Comparison of ENCODE assay signal across 13 mouse cellular contexts in genomic region chr10:3864196-3864540, GRCm38 (mm10).
DNase-seq lines count a peak whose midpoint lies in the region; ATAC-seq and TF ChIP-seq lines count a peak whose summit lies in the region.
"Had no signal": no experiment of that assay in that cellular context is flagged by ENCODE, and none has a peak within 500 bp of the region (broad histone marks: within the 10 kb centered on the region; RNA-seq: fewer than 3 reads in every experiment).

No protein-coding gene starts in this region.

- H3K4me1 ChIP-seq in intestine, embryonic 14.5 days (replicated peaks; ENCODE audit: control insufficient read depth, insufficient read depth, low read length): peaks cover 12% of the 10 kb centered on the region
- H3K4me1 ChIP-seq in intestine, postnatal 0 days (replicated peaks; ENCODE audit: control insufficient read depth, insufficient read depth, low read length): no peaks in the 10 kb centered on the region
- H3K4me1 ChIP-seq in embryonic facial prominence, embryonic 10.5 days: peaks cover 56% of the 10 kb centered on the region
- H3K4me1 ChIP-seq in hindbrain, embryonic 11.5 days (replicated peaks; ENCODE audit: control insufficient read depth, insufficient read depth, low read length): no peaks in the 10 kb centered on the region
- H3K4me1 ChIP-seq in midbrain, embryonic 14.5 days (ENCODE audit: control insufficient read depth, insufficient read depth, low read length): peaks cover 19% of the 10 kb centered on the region

- WGBS in intestine, embryonic 14.5 days: 37% methylated on average over 6 of the region's 6 CpGs
- WGBS in intestine, postnatal 0 days: 46% methylated on average over 6 of the region's 6 CpGs
- WGBS in embryonic facial prominence, embryonic 10.5 days: 28% methylated on average over 6 of the region's 6 CpGs
- 24% methylated on average over 6 of the region's 6 CpGs for WGBS in hindbrain, embryonic 11.5 days
- 7% methylated on average over 6 of the region's 6 CpGs for WGBS in midbrain, embryonic 14.5 days

- no peaks in the 10 kb centered on the region for H3K36me3 ChIP-seq in intestine, embryonic 14.5 days (ENCODE audit: control insufficient read depth, insufficient read depth, low read length)
- no peaks in the 10 kb centered on the region for H3K36me3 ChIP-seq in intestine, postnatal 0 days (ENCODE audit: control insufficient read depth, insufficient read depth)
- H3K36me3 ChIP-seq in embryonic facial prominence, embryonic 10.5 days (replicated peaks): no peaks in the 10 kb centered on the region
- no peaks in the 10 kb centered on the region for H3K36me3 ChIP-seq in hindbrain, embryonic 11.5 days (ENCODE audit: control insufficient read depth, insufficient read depth, low read length)
- H3K36me3 ChIP-seq in midbrain, embryonic 14.5 days (ENCODE audit: control insufficient read depth, insufficient read depth, low read length): no peaks in the 10 kb centered on the region

- no peak overlapping the region for H3K9ac ChIP-seq in intestine, embryonic 14.5 days (ENCODE audit: low read length)
- H3K9ac ChIP-seq in intestine, postnatal 0 days (ENCODE audit: low read depth, low read length): no peak overlapping the region
- peak overlapping the region; percentile 28; the same call in 1 of the 2 replicates for H3K9ac ChIP-seq in hindbrain, embryonic 11.5 days (ENCODE audit: low read depth, low read length)
- peak overlapping the region; percentile 36; the same call in 1 of the 2 replicates for H3K9ac ChIP-seq in midbrain, embryonic 14.5 days (replicated peaks; ENCODE audit: low read length)

- TF ChIP-seq CTCF in intestine, postnatal 0 days (IDR thresholded peaks at IDR 0.05; ENCODE audit: low read depth): no peak

- peak overlapping the region; percentile 30 for H3K4me2 ChIP-seq in intestine, embryonic 14.5 days (ENCODE audit: low read length)
- no peak overlapping the region; the same call in 1 of the 2 replicates for H3K4me2 ChIP-seq in intestine, postnatal 0 days (replicated peaks; ENCODE audit: low read depth)
- H3K4me2 ChIP-seq in hindbrain, embryonic 11.5 days (replicated peaks; ENCODE audit: low read depth, low read length): peak overlapping the region; percentile 39
- H3K4me2 ChIP-seq in midbrain, embryonic 14.5 days (ENCODE audit: low read length): peak overlapping the region; percentile 49

- DNase-seq in intestine, embryonic 14.5 days (ENCODE audit: low spot score): no peak
- DNase-seq in embryonic facial prominence, embryonic 10.5 days (ENCODE audit: low spot score): peak; percentile 53
- DNase-seq in hindbrain, embryonic 11.5 days (ENCODE audit: low spot score): peak; percentile 25
- DNase-seq in midbrain, embryonic 14.5 days: peak; percentile 75
- DNase-seq in frontal cortex, postnatal 14 days (ENCODE audit: low spot score in 2 of 2): no peak
- DNase-seq in gastrocnemius, postnatal 4 days (ENCODE audit: low spot score in 2 of 2): no peak
- DNase-seq: B cell, adult 2 months; heart, adult 11 months; kidney, adult 18-20 months; right cerebral cortex, adult 18-20 months had no signal

- H3K9me3 ChIP-seq in intestine, embryonic 14.5 days (ENCODE audit: control insufficient read depth, low read length): no peaks in the 10 kb centered on the region
- H3K9me3 ChIP-seq in intestine, postnatal 0 days (ENCODE audit: control insufficient read depth): 0 out of 2 replicates have a peak, but pooled peaks cover 3% of the 10 kb centered on the region
- H3K9me3 ChIP-seq in embryonic facial prominence, embryonic 10.5 days: no peaks in the 10 kb centered on the region
- no peaks in the 10 kb centered on the region for H3K9me3 ChIP-seq in hindbrain, embryonic 11.5 days (ENCODE audit: control insufficient read depth, low read length)
- H3K9me3 ChIP-seq in midbrain, embryonic 14.5 days (ENCODE audit: control insufficient read depth, low read length): no peaks in the 10 kb centered on the region

- H3K27ac ChIP-seq in intestine, embryonic 14.5 days (ENCODE audit: low read depth): 0 out of 2 replicates have a peak overlapping the region, but pooled peaks have one; percentile 71
- no peak overlapping the region for H3K27ac ChIP-seq in intestine, postnatal 0 days (ENCODE audit: low read depth, low read length)
- H3K27ac ChIP-seq in embryonic facial prominence, embryonic 10.5 days (replicated peaks): peak overlapping the region; percentile 78
- peak overlapping the region; percentile 76 for H3K27ac ChIP-seq in hindbrain, embryonic 11.5 days (ENCODE audit: low read depth, low read length)
- H3K27ac ChIP-seq in midbrain, embryonic 14.5 days (replicated peaks; ENCODE audit: low read depth, low read length): peak overlapping the region; percentile 61

- no peak overlapping the region for H3K4me3 ChIP-seq in intestine, embryonic 14.5 days (ENCODE audit: low read depth, low read length)
- no peak overlapping the region for H3K4me3 ChIP-seq in intestine, postnatal 0 days (ENCODE audit: low read depth, low read length)
- peak overlapping the region; percentile 46 for H3K4me3 ChIP-seq in embryonic facial prominence, embryonic 10.5 days
- H3K4me3 ChIP-seq in hindbrain, embryonic 11.5 days (ENCODE audit: low read depth, low read length): peak overlapping the region; percentile 27
- H3K4me3 ChIP-seq in midbrain, embryonic 14.5 days (replicated peaks; ENCODE audit: low read depth, low read length): peak overlapping the region; percentile 25

- no peaks in the 10 kb centered on the region for H3K27me3 ChIP-seq in intestine, embryonic 14.5 days (replicated peaks; ENCODE audit: control insufficient read depth, insufficient read depth, low read length)
- H3K27me3 ChIP-seq in intestine, postnatal 0 days (replicated peaks; ENCODE audit: control insufficient read depth, insufficient read depth, low read length): no peaks in the 10 kb centered on the region
- no peaks in the 10 kb centered on the region for H3K27me3 ChIP-seq in embryonic facial prominence, embryonic 10.5 days (replicated peaks; ENCODE audit: low read depth, poor library complexity, severe bottlenecking)
- H3K27me3 ChIP-seq in hindbrain, embryonic 11.5 days (ENCODE audit: control insufficient read depth, insufficient read depth, low read length): no peaks in the 10 kb centered on the region
- H3K27me3 ChIP-seq in midbrain, embryonic 14.5 days (ENCODE audit: control insufficient read depth, insufficient read depth, low read length): no peaks in the 10 kb centered on the region

- ATAC-seq in intestine, embryonic 14.5 days (replicated peaks; ENCODE audit: low FRiP score, low TSS enrichment, low read depth): no peak
- ATAC-seq in intestine, postnatal 0 days: no peak
- no peak for ATAC-seq in hindbrain, embryonic 11.5 days (ENCODE audit: low FRiP score)
- ATAC-seq in midbrain, embryonic 14.5 days (ENCODE audit: low FRiP score, low TSS enrichment): no peak
- ATAC-seq in megakaryocyte, adult 5-6 weeks (ENCODE audit: poor library complexity, severe bottlenecking): no peak
- ATAC-seq: Patski had no signal

Comparison
In these comparisons a context has a peak if more than half of its experiments do, and no peak if none do; other contexts are left out.
1. DNase-seq: peak in embryonic facial prominence, embryonic 10.5 days (single experiment), hindbrain, embryonic 11.5 days (single experiment) and midbrain, embryonic 14.5 days (single experiment); none in intestine, embryonic 14.5 days (single experiment), frontal cortex, postnatal 14 days (0 of 2) and gastrocnemius, postnatal 4 days (0 of 2).
2. H3K4me3 ChIP-seq: peak in embryonic facial prominence, embryonic 10.5 days (single experiment), hindbrain, embryonic 11.5 days (single experiment) and midbrain, embryonic 14.5 days (single experiment); none in intestine, embryonic 14.5 days (single experiment) and intestine, postnatal 0 days (single experiment).
3. H3K9ac ChIP-seq: peak in hindbrain, embryonic 11.5 days (single experiment) and midbrain, embryonic 14.5 days (single experiment); none in intestine, embryonic 14.5 days (single experiment) and intestine, postnatal 0 days (single experiment).